Mouse (Mus musculus) testis, adult 2 months (tissue): Measurements from ENCODE around the gene 4930486L24Rik.
"Not testable (repeated sequence)": the region's sequence is repeated elsewhere in the genome, so short reads cannot be mapped to it uniquely, and the experiment has no call there.

Experiments used
- CTCF ChIP-seq: fragments of 200-500 bp; IDR thresholded peaks from 2 replicates; pipeline ENCODE4 v1.5.1; 2012; ENCODE audit warnings: low read depth, mild to moderate bottlenecking, inconsistent platforms, low read length, moderate library complexity; ENCODE audit not compliant: control insufficient read depth, insufficient read depth, insufficient replicate concordance
- POLR2A ChIP-seq: fragments of 200-500 bp; IDR thresholded peaks from 2 replicates; pipeline ENCODE4 v1.6.1; 2012; ENCODE audit warnings: low read depth, mild to moderate bottlenecking, inconsistent platforms, low read length, moderate library complexity; ENCODE audit not compliant: control insufficient read depth

GRCm38 (mm10) chr13:60904780-60905179, 40.5 kb upstream of the 4930486L24Rik start, which contains the start of gene Tpbpb:
- TF ChIP-seq CTCF, POLR2A: not testable (repeated sequence)
